Mouse (Mus musculus): ENCODE measurements around the gene Milr1. TPM values are rescaled to one million over a fixed set of nuclear protein-coding genes. Genes with fewer than 3 reads are reported as not detected.
A peak's percentile ranks its signal among the peaks of the same experiment; 100 is the strongest.
"Not testable (repeated sequence)": the region's sequence is repeated elsewhere in the genome, so short reads cannot be mapped to it uniquely, and the experiment has no call there.

Milr1 gene
- polyA plus RNA-seq, 1 experiment from 2014 or later, result 2.2 TPM

DNA sequence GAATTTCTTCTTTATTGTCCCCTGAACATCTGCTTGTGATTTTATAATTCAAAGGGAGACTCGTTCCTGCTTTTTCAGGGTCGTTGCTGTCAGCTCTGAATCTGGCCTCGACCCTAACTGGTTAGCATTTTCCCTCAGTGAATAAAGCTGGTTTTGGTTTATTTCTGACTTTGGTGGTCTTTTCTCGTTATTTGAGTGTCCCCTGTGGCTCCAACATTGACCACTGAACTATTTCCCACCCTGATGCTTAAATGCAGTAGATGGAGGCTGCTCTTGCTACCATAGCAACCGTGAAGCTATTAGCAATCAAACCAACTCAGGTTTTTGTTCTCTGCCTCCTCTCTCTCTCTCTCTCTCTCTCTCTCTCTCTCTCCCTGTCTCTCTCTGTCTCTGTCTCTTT lies 23.1 kb upstream of the Milr1 start:
- no peak overlapping the region for H3K4me2 ChIP-seq (ENCODE audit: low read depth, low read length)
- H3K9ac ChIP-seq (ENCODE audit: low read length), result no peak overlapping the region
- no peak overlapping the region for H3K4me3 ChIP-seq (ENCODE audit: low read length)
- ATAC-seq (replicated peaks; ENCODE audit: extremely low read depth, insufficient read depth, low FRiP score), result no peak
- no peak overlapping the region for H3K27ac ChIP-seq (ENCODE audit: low read length)
- 72% methylated on average over 5 of the region's 5 CpGs for WGBS
- H3K27me3 ChIP-seq (ENCODE audit: control insufficient read depth, insufficient read depth, low read length), result no peaks in the 10 kb centered on the region
- H3K9me3 ChIP-seq (replicated peaks; ENCODE audit: control insufficient read depth, low read length), result 0 out of 2 replicates have a peak, but pooled peaks cover 2% of the 10 kb centered on the region
- H3K36me3 ChIP-seq (ENCODE audit: control insufficient read depth, insufficient read depth), result no peaks in the 10 kb centered on the region
- H3K4me1 ChIP-seq (ENCODE audit: control insufficient read depth, insufficient read depth, low read length), result peaks cover 21% of the 10 kb centered on the region

DNA sequence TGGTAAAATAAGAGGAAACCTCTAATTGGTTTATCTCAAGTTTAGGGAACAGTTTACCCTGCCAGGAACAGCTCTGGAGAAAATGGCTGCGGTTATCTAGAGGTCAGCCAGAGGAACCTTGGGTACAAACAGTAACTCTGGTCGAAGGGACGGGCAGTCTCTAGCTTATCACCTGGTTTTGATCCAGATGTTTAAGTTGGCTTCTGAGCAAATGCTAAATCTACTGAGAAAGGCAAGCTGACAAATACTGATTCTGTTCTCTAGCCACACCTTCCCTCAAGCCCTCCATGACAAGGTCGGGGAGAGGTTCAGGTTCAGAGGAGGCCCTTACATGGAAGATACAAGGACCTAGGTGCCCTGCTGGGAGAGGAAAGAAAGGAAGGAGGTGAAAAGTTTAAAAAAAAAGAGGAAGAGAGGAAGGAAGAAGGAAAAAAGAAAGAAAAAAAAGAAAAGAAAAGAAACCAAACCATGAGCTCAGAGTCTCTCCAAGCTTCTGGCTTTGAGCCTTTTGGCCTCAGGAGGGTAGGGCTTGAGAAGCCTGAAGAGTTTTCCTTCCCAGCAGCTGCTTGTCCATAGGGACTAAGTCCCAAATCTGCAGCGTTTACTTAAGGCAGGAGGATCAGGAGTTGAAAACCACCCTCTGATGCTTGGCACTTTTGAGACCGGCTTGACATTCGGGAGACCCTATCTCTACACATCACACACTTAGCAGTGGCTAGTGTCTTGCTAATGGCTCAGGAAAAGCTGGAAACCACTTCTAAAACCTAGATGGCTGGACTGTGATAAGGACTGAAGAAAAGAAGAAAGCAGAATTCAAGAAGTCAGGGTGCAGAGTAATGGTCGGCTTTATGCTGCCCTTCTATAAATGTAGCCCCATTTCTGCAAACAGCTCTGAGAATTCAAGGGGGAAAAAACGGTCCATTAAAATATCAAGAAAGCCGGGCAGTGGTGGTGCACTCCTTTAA lies 22.3 kb upstream of the Milr1 start:
- Histone ChIP-seq H3K27me3 (ENCODE audit: control insufficient read depth, insufficient read depth, low read length) (no peaks in the 10 kb centered on the region), H3K36me3 (ENCODE audit: control insufficient read depth, insufficient read depth) (no peaks in the 10 kb centered on the region), H3K27ac (ENCODE audit: low read length) (peak overlapping the region; percentile 33), H3K4me1 (ENCODE audit: control insufficient read depth, insufficient read depth, low read length) (peaks cover 18% of the 10 kb centered on the region), H3K4me2 (ENCODE audit: low read depth, low read length) (no peak overlapping the region), H3K9ac (ENCODE audit: low read length) (no peak overlapping the region), H3K4me3 (ENCODE audit: low read length) (no peak overlapping the region), H3K9me3 (replicated peaks; ENCODE audit: control insufficient read depth, low read length) (0 out of 2 replicates have a peak, but pooled peaks cover 2% of the 10 kb centered on the region)
- peak; percentile 50; the same call in 1 of the 2 replicates for ATAC-seq (replicated peaks; ENCODE audit: extremely low read depth, insufficient read depth, low FRiP score)
- 60% methylated on average over 10 of the region's 10 CpGs for WGBS

DNA sequence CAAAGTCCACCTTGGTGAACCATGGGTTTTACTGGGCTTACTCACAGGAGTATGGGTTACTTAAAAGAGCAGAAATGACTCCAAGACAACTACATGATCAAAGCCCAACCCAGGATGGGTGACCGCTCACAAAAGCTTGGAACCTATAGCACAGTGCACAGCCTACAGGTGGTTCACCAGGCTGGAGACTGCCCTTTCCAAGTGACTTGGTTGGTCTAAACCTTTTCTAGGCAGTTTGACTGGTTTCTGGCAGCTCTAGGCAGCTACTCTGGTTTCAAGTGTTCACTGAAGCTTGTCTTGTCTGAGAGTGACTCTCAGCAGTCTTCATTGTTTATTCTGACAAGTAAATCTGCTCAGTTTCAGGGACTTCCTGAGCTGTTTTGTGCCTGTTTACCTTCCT lies 21.4 kb upstream of the Milr1 start:
- Histone ChIP-seq H3K4me3 (ENCODE audit: low read length) (no peak overlapping the region), H3K4me1 (ENCODE audit: control insufficient read depth, insufficient read depth, low read length) (peaks cover 18% of the 10 kb centered on the region), H3K27ac (ENCODE audit: low read length) (peak overlapping the region; percentile 75; the same call in 1 of the 2 replicates), H3K4me2 (ENCODE audit: low read depth, low read length) (no peak overlapping the region), H3K36me3 (ENCODE audit: control insufficient read depth, insufficient read depth) (no peaks in the 10 kb centered on the region), H3K9me3 (replicated peaks; ENCODE audit: control insufficient read depth, low read length) (0 out of 2 replicates have a peak, but pooled peaks cover 2% of the 10 kb centered on the region), H3K27me3 (ENCODE audit: control insufficient read depth, insufficient read depth, low read length) (no peaks in the 10 kb centered on the region), H3K9ac (ENCODE audit: low read length) (no peak overlapping the region)
- ATAC-seq (replicated peaks; ENCODE audit: extremely low read depth, insufficient read depth, low FRiP score), result no peak
- WGBS, result 100% methylated on average over 1 of the region's 1 CpGs

DNA sequence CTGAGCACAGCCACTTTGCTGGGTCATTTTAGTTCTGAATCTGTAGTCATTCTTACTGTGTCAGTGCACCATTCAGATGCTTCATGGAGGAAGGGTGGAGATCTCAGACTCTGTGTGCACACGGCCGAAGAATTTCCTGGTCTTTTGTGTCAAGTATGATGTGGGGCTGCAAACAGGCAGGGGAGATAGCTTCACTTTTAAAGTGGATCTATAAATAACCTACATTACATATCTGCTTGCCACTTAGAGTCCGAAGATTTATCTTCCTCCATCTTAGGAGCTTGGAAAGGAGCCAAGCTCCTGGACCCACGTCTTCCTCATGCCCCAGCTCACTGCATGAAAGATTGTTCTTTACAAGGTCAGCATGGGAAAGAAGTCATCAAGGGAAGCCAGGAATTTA lies 20.3 kb upstream of the Milr1 start:
- Histone ChIP-seq H3K36me3 (ENCODE audit: control insufficient read depth, insufficient read depth) (no peaks in the 10 kb centered on the region), H3K9me3 (replicated peaks; ENCODE audit: control insufficient read depth, low read length) (0 out of 2 replicates have a peak, but pooled peaks cover 2% of the 10 kb centered on the region), H3K4me3 (ENCODE audit: low read length) (no peak overlapping the region), H3K9ac (ENCODE audit: low read length) (0 out of 2 replicates have a peak overlapping the region, but pooled peaks have one; percentile 5), H3K4me2 (ENCODE audit: low read depth, low read length) (peak overlapping the region; percentile 31), H3K27ac (ENCODE audit: low read length) (peak overlapping the region; percentile 75), H3K27me3 (ENCODE audit: control insufficient read depth, insufficient read depth, low read length) (no peaks in the 10 kb centered on the region), H3K4me1 (ENCODE audit: control insufficient read depth, insufficient read depth, low read length) (peaks cover 18% of the 10 kb centered on the region)
- peak; percentile 70 for ATAC-seq (replicated peaks; ENCODE audit: extremely low read depth, insufficient read depth, low FRiP score)
- WGBS, result 8% methylated on average over 4 of the region's 4 CpGs

DNA sequence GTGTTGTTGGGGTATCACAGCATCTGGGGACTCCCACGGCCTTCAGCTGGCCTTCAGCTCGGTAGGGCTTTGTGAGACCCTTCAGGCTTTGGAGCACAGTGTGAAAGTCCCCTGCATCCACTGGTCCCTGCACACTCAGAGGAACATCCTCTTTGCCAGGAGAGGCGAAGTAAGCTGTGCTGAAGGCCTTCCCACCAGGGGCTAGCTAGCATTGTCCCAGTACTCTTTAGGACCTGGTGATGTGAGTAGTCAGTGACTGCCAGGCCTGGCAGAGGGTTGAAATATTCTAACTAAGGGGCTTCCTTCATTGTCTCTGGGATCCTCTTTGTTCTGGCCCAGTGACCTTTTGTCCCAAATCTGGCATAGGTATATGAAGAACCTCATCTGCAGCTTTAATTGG lies 14.4 kb upstream of the Milr1 start:
- H3K36me3 ChIP-seq (ENCODE audit: control insufficient read depth, insufficient read depth), result no peaks in the 10 kb centered on the region
- no peaks in the 10 kb centered on the region for H3K9me3 ChIP-seq (replicated peaks; ENCODE audit: control insufficient read depth, low read length)
- H3K27me3 ChIP-seq (ENCODE audit: control insufficient read depth, insufficient read depth, low read length), result no peaks in the 10 kb centered on the region
- no peak overlapping the region for H3K4me3 ChIP-seq (ENCODE audit: low read length)
- H3K4me2 ChIP-seq (ENCODE audit: low read depth, low read length), result no peak overlapping the region
- peak overlapping the region; percentile 60 for H3K27ac ChIP-seq (ENCODE audit: low read length)
- H3K4me1 ChIP-seq (ENCODE audit: control insufficient read depth, insufficient read depth, low read length), result no peaks in the 10 kb centered on the region
- ATAC-seq (replicated peaks; ENCODE audit: extremely low read depth, insufficient read depth, low FRiP score), result no peak
- no peak overlapping the region for H3K9ac ChIP-seq (ENCODE audit: low read length)
- 83% methylated on average over 3 of the region's 3 CpGs for WGBS

DNA sequence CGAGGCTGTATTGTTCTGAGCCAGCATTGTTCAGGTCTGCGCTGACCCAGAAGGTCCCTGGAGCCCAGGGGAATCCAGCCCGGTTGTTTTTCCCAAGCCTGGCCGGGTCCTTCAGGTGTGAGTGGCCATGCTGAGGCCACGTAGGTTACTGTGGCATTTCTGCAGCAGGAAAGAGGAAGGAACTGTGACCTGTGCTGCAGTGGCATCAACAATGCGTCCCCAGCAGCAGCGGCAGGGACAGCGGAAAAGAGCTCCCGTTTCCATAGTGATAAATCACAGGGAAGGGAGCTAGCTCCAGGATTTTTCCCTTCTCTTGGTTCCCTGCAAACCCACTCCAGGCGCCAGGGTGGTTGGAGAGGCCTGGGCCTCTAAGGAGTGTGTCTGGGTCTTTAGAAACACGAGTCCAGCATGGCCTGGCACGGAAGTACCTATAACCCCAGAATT lies 13.8 kb upstream of the Milr1 start:
- peak overlapping the region; percentile 60 for H3K27ac ChIP-seq (ENCODE audit: low read length)
- H3K4me3 ChIP-seq (ENCODE audit: low read length), result no peak overlapping the region
- no peaks in the 10 kb centered on the region for H3K36me3 ChIP-seq (ENCODE audit: control insufficient read depth, insufficient read depth)
- peak; percentile 64 for ATAC-seq (replicated peaks; ENCODE audit: extremely low read depth, insufficient read depth, low FRiP score)
- H3K4me1 ChIP-seq (ENCODE audit: control insufficient read depth, insufficient read depth, low read length), result no peaks in the 10 kb centered on the region
- WGBS, result 41% methylated on average over 12 of the region's 12 CpGs
- H3K4me2 ChIP-seq (ENCODE audit: low read depth, low read length), result no peak overlapping the region
- H3K9ac ChIP-seq (ENCODE audit: low read length), result no peak overlapping the region
- no peaks in the 10 kb centered on the region for H3K27me3 ChIP-seq (ENCODE audit: control insufficient read depth, insufficient read depth, low read length)
- no peaks in the 10 kb centered on the region for H3K9me3 ChIP-seq (replicated peaks; ENCODE audit: control insufficient read depth, low read length)

DNA sequence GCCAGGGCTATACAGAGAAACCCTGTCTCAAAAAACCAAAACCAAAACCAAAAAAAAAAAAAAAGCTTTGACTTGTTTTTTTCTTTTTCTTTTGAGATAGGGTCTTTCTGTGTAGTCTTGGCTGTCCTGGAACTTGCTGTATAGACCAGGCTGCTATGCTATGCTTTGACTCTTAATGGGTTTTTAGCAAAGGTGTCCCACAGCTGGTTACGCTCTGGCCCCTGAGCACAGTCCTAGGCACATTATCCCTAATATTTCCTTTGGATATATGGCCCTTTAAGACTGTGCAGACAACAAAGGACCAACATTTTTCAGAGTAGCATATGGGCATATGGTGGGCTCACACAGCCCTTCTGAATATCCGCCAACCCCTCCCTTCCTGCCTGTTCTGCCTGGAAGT lies 11.9 kb upstream of the Milr1 start:
- no peaks in the 10 kb centered on the region for H3K9me3 ChIP-seq (replicated peaks; ENCODE audit: control insufficient read depth, low read length)
- no peaks in the 10 kb centered on the region for H3K4me1 ChIP-seq (ENCODE audit: control insufficient read depth, insufficient read depth, low read length)
- no peak overlapping the region for H3K4me3 ChIP-seq (ENCODE audit: low read length)
- no peaks in the 10 kb centered on the region for H3K27me3 ChIP-seq (ENCODE audit: control insufficient read depth, insufficient read depth, low read length)
- H3K9ac ChIP-seq (ENCODE audit: low read length), result no peak overlapping the region
- no peaks in the 10 kb centered on the region for H3K36me3 ChIP-seq (ENCODE audit: control insufficient read depth, insufficient read depth)
- 86% methylated on average over 2 of the region's 2 CpGs for WGBS
- H3K4me2 ChIP-seq (ENCODE audit: low read depth, low read length), result no peak overlapping the region
- no peak for ATAC-seq (replicated peaks; ENCODE audit: extremely low read depth, insufficient read depth, low FRiP score)
- H3K27ac ChIP-seq (ENCODE audit: low read length), result no peak overlapping the region

DNA sequence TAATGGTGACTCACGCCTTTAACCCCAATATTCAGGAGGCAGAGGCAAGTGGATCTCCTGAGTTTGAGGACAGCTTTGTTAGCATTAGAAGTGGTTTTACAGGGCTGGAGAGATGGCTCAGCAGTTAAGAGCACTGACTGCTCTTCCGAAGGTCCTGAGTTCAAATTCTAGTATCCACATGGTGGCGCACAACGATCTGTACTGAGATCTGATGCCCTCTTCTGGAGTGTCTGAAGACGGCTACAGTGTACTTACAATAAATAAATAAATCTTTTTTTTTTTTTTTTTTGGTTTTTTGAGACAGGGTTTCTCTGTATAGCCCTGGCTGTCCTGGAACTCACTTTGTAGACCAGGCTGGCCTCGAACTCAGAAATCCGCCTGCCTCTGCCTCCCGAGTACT lies 10.3 kb upstream of the Milr1 start:
- not testable (repeated sequence) for H3K4me3 ChIP-seq (ENCODE audit: low read length); H3K9ac ChIP-seq (ENCODE audit: low read length)
- 96% methylated on average over 8 of the region's 8 CpGs for WGBS

DNA sequence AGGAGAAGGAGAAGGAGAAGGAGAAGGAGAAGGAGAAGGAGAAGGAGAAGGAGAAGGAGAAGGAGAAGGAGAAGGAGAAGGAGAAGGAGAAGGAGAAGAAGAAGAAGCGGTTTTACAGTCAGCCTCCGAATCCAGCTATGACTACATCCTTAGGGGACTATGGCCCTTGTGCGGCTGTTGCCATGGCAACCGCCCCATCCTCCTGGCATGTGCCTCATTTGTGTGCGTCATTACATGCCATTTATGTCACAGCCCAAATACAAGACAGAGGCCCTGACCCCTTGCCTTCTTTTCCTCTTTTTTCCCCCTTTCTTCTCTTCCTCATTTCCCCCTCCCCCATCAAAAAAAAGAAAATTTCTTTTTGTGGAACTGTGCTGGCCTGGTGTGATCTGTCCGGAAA lies 9.8 kb upstream of the Milr1 start:
- H3K9ac ChIP-seq (ENCODE audit: low read length), result no peak overlapping the region
- no peak for ATAC-seq (replicated peaks; ENCODE audit: extremely low read depth, insufficient read depth, low FRiP score)
- H3K27ac ChIP-seq (ENCODE audit: low read length), result no peak overlapping the region
- H3K4me2 ChIP-seq (ENCODE audit: low read depth, low read length), result no peak overlapping the region
- WGBS, result 75% methylated on average over 6 of the region's 6 CpGs
- H3K4me1 ChIP-seq (ENCODE audit: control insufficient read depth, insufficient read depth, low read length), result no peaks in the 10 kb centered on the region
- no peaks in the 10 kb centered on the region for H3K27me3 ChIP-seq (ENCODE audit: control insufficient read depth, insufficient read depth, low read length)
- H3K9me3 ChIP-seq (replicated peaks; ENCODE audit: control insufficient read depth, low read length), result no peaks in the 10 kb centered on the region
- no peaks in the 10 kb centered on the region for H3K36me3 ChIP-seq (ENCODE audit: control insufficient read depth, insufficient read depth)
- H3K4me3 ChIP-seq (ENCODE audit: low read length), result no peak overlapping the region

More for the DNA sequence above, 10.3 kb upstream of the Milr1 start:
- H3K36me3 ChIP-seq (ENCODE audit: control insufficient read depth, insufficient read depth); ATAC-seq (replicated peaks; ENCODE audit: extremely low read depth, insufficient read depth, low FRiP score); H3K27me3 ChIP-seq (ENCODE audit: control insufficient read depth, insufficient read depth, low read length); H3K27ac ChIP-seq (ENCODE audit: low read length); H3K4me1 ChIP-seq (ENCODE audit: control insufficient read depth, insufficient read depth, low read length); H3K4me2 ChIP-seq (ENCODE audit: low read depth, low read length); H3K9me3 ChIP-seq (replicated peaks; ENCODE audit: control insufficient read depth, low read length): not testable (repeated sequence)

Measured in heart, embryonic 16.5 days (tissue).